Mouse (Mus musculus) liver, embryonic 16.5 days (tissue): ENCODE data around the gene Gm20479. TPM values are rescaled to one million over a fixed set of nuclear protein-coding genes. Genes with fewer than 3 reads are reported as not detected.
A peak's percentile ranks its signal among the peaks of the same experiment; 100 is the strongest.

Source experiments
- ATAC-seq: fragments of 200-750 bp; cut with Nextera tagmentation; 2 replicates; pipeline ENCODE4 v1.8.0; 2017; ENCODE audit warnings: low read depth, mild to moderate bottlenecking, moderate number of reproducible peaks, moderate library complexity
- H3K27ac ChIP-seq: fragments of 300-500 bp; sonication (generic); 2 replicates; pipeline ENCODE4 v1.5.1; 2014; ENCODE audit warnings: mild to moderate bottlenecking, low read length
- H3K27me3 ChIP-seq: fragments of 300-500 bp; sonication (generic); 2 replicates; pipeline ENCODE4 v1.6.1; 2014; ENCODE audit warnings: low read depth, low read length, mixed read lengths; ENCODE audit not compliant: control insufficient read depth, insufficient read depth
- H3K36me3 ChIP-seq: fragments of 300-500 bp; sonication (generic); 2 replicates; pipeline ENCODE4 v1.6.1; 2014; ENCODE audit warnings: mild to moderate bottlenecking; ENCODE audit not compliant: control insufficient read depth, insufficient read depth
- H3K4me1 ChIP-seq: fragments of 300-500 bp; sonication (generic); 2 replicates; pipeline ENCODE4 v1.6.1; 2014; ENCODE audit warnings: low read depth, low read length, mixed read lengths; ENCODE audit not compliant: control insufficient read depth
- H3K4me2 ChIP-seq: fragments of 300-500 bp; sonication (generic); 2 replicates; pipeline ENCODE4 v1.6.1; 2014; ENCODE audit warnings: low read depth, low read length, mixed read lengths
- H3K4me3 ChIP-seq: fragments of 300-500 bp; sonication (generic); 2 replicates; pipeline ENCODE4 v1.5.1; 2014; ENCODE audit warnings: low read depth, mild to moderate bottlenecking, low read length
- H3K9ac ChIP-seq: fragments of 300-500 bp; sonication (generic); 2 replicates; pipeline ENCODE4 v1.6.1; 2014; ENCODE audit warnings: low read depth, low read length
- H3K9me3 ChIP-seq: fragments of 300-500 bp; sonication (generic); replicated peaks from 2 replicates; pipeline ENCODE4 v1.6.1; 2016; ENCODE audit warnings: low read length; ENCODE audit not compliant: control insufficient read depth
- WGBS: fragments of 180-500 bp; shearing (Covaris S2); extraction: QIAGEN DNeasy Blood & Tissue Kit; methylation state at CpG from one replicate; pipeline ENCODE4 v1.1.7; 2014; ENCODE audit not compliant: insufficient replicate concordance; 5-methylcytosine and 5-hydroxymethylcytosine counted together
- polyA plus RNA-seq: library from polyadenylated mRNA; unstranded; fragments of >200 nt; fragmentation: Nextera tagmentation; extraction: Ambion mirVana; gene quantifications from 2 replicates; pipeline ENCODE4 v1.2.1, GENCODE M21; 2015

Gm20479 gene
- polyA plus RNA-seq, 1 experiment from 2014 or later = 0.44 TPM

GRCm38 (mm10) chr7:27315958-27316357 is 41.3 kb downstream of the Gm20479 start:
- Histone ChIP-seq H3K36me3 (no peaks in the 10 kb centered on the region), H3K27ac (no peak overlapping the region), H3K9ac (no peak overlapping the region), H3K4me3 (no peak overlapping the region), H3K27me3 (0 out of 2 replicates have a peak, but pooled peaks cover 4% of the 10 kb centered on the region), H3K4me2 (no peak overlapping the region), H3K9me3 (peaks cover 3% of the 10 kb centered on the region; the same call in 1 of the 2 replicates), H3K4me1 (no peaks in the 10 kb centered on the region)
- ATAC-seq = no peak
- WGBS = 51% methylated on average over 7 of the region's 7 CpGs

GRCm38 (mm10) chr7:27314393-27314792 is 42.8 kb downstream of the Gm20479 start:
- peaks cover 18% of the 10 kb centered on the region for H3K27me3 ChIP-seq
- H3K4me1 ChIP-seq = no peaks in the 10 kb centered on the region
- no peak overlapping the region for H3K4me3 ChIP-seq
- no peak overlapping the region for H3K27ac ChIP-seq
- WGBS = 81% methylated on average over 3 of the region's 3 CpGs
- no peak overlapping the region for H3K9ac ChIP-seq
- no peak for ATAC-seq
- H3K36me3 ChIP-seq = no peaks in the 10 kb centered on the region
- no peak overlapping the region for H3K4me2 ChIP-seq
- peaks cover 3% of the 10 kb centered on the region; the same call in 1 of the 2 replicates for H3K9me3 ChIP-seq

- H3K27ac ChIP-seq = no peak overlapping the region
- 65% methylated on average over 12 of the region's 12 CpGs for WGBS
- peaks cover 24% of the 10 kb centered on the region for H3K27me3 ChIP-seq
- peaks cover 3% of the 10 kb centered on the region; the same call in 1 of the 2 replicates for H3K9me3 ChIP-seq
- no peak overlapping the region for H3K4me3 ChIP-seq
- H3K4me1 ChIP-seq = no peaks in the 10 kb centered on the region; the same call in 1 of the 2 replicates
- H3K9ac ChIP-seq = no peak overlapping the region
- ATAC-seq = no peak
- no peaks in the 10 kb centered on the region for H3K36me3 ChIP-seq
- no peak overlapping the region for H3K4me2 ChIP-seq
Measured at GRCm38 (mm10) chr7:27311651-27312284, 45.5 kb downstream of the Gm20479 start.

- no peak overlapping the region for H3K27ac ChIP-seq
- no peak overlapping the region for H3K9ac ChIP-seq
- no peaks in the 10 kb centered on the region for H3K36me3 ChIP-seq
- no peaks in the 10 kb centered on the region; the same call in 1 of the 2 replicates for H3K4me1 ChIP-seq
- no peak overlapping the region for H3K4me3 ChIP-seq
- 37% methylated on average over 8 of the region's 8 CpGs for WGBS
- H3K9me3 ChIP-seq = peaks cover 3% of the 10 kb centered on the region; the same call in 1 of the 2 replicates
- peaks cover 24% of the 10 kb centered on the region for H3K27me3 ChIP-seq
- no peak overlapping the region for H3K4me2 ChIP-seq
- no peak for ATAC-seq
Measured at GRCm38 (mm10) chr7:27310996-27311535, 46.2 kb downstream of the Gm20479 start.

GRCm38 (mm10) chr7:27310306-27310705 is 46.9 kb downstream of the Gm20479 start:
- 0 out of 2 replicates have a peak overlapping the region, but pooled peaks have one; percentile 6 for H3K4me3 ChIP-seq
- ATAC-seq = no peak
- H3K4me1 ChIP-seq = no peaks in the 10 kb centered on the region; the same call in 1 of the 2 replicates
- H3K36me3 ChIP-seq = no peaks in the 10 kb centered on the region
- no peak overlapping the region for H3K9ac ChIP-seq
- peak overlapping the region; percentile 32; the same call in 1 of the 2 replicates for H3K4me2 ChIP-seq
- peaks cover 24% of the 10 kb centered on the region for H3K27me3 ChIP-seq
- WGBS = 8% methylated on average over 17 of the region's 17 CpGs
- peaks cover 3% of the 10 kb centered on the region; the same call in 1 of the 2 replicates for H3K9me3 ChIP-seq
- no peak overlapping the region for H3K27ac ChIP-seq

- Histone ChIP-seq H3K27me3 (peaks cover 24% of the 10 kb centered on the region), H3K4me1 (no peaks in the 10 kb centered on the region; the same call in 1 of the 2 replicates), H3K9me3 (peaks cover 3% of the 10 kb centered on the region; the same call in 1 of the 2 replicates), H3K27ac (no peak overlapping the region), H3K4me3 (no peak overlapping the region), H3K4me2 (no peak overlapping the region), H3K9ac (no peak overlapping the region), H3K36me3 (no peaks in the 10 kb centered on the region)
- no peak for ATAC-seq
- WGBS = 47% methylated on average over 3 of the region's 3 CpGs
Measured at GRCm38 (mm10) chr7:27309832-27310231, 47.4 kb downstream of the Gm20479 start.

GRCm38 (mm10) chr7:27308821-27309549 is 48.2 kb downstream of the Gm20479 start:
- Histone ChIP-seq H3K4me1 (no peaks in the 10 kb centered on the region; the same call in 1 of the 2 replicates), H3K27ac (no peak overlapping the region), H3K9me3 (no peaks in the 10 kb centered on the region), H3K9ac (no peak overlapping the region), H3K4me3 (no peak overlapping the region), H3K4me2 (peak overlapping the region; percentile 34; the same call in 1 of the 2 replicates), H3K36me3 (no peaks in the 10 kb centered on the region), H3K27me3 (peaks cover 24% of the 10 kb centered on the region)
- 9% methylated on average over 28 of the region's 28 CpGs for WGBS
- no peak for ATAC-seq

- WGBS = 50% methylated on average over 9 of the region's 9 CpGs
- Histone ChIP-seq H3K27ac (no peak overlapping the region), H3K9me3 (no peaks in the 10 kb centered on the region), H3K4me3 (no peak overlapping the region), H3K36me3 (no peaks in the 10 kb centered on the region), H3K27me3 (peaks cover 24% of the 10 kb centered on the region), H3K9ac (no peak overlapping the region), H3K4me2 (no peak overlapping the region), H3K4me1 (no peaks in the 10 kb centered on the region; the same call in 1 of the 2 replicates)
- no peak for ATAC-seq
Measured at GRCm38 (mm10) chr7:27307551-27307950, 49.7 kb downstream of the Gm20479 start.
